Mouse (Mus musculus) E14TG2a.4 (cell line): ENCODE results near the gene Fthl17c.
"Not testable (repeated sequence)": the region's sequence is repeated elsewhere in the genome, so short reads cannot be mapped to it uniquely, and the experiment has no call there.

Experiments
- CTCF ChIP-seq: conservative IDR thresholded peaks from 2 replicates; pipeline ENCODE4 v1.5.1; 2014; ENCODE audit warnings: low read length
- NANOG ChIP-seq: IDR thresholded peaks from 2 replicates; pipeline ENCODE4 v1.6.1; 2014; ENCODE audit warnings: borderline replicate concordance, low read length, mixed read lengths
- POU5F1 ChIP-seq: IDR thresholded peaks from 2 replicates; pipeline ENCODE4 v1.6.1; 2014; ENCODE audit warnings: low read length, borderline replicate concordance

- not testable (repeated sequence) for TF ChIP-seq CTCF, POU5F1, NANOG
These were observed 13.5 kb downstream of the Fthl17c start, which contains the start of gene Fthl17b for GRCm38 (mm10) chrX:8962875-8963274.
